Mouse (Mus musculus) left cerebral cortex, adult 11 months (tissue): ENCODE data around the gene Fut9.
A peak's percentile ranks its signal among the peaks of the same experiment; 100 is the strongest.

Source experiments
- DNase-seq: peaks from one replicate; pipeline ENCODE4 v3.0.0; 2022; ENCODE audit warnings: low spot score

Gene Fut9

DNA sequence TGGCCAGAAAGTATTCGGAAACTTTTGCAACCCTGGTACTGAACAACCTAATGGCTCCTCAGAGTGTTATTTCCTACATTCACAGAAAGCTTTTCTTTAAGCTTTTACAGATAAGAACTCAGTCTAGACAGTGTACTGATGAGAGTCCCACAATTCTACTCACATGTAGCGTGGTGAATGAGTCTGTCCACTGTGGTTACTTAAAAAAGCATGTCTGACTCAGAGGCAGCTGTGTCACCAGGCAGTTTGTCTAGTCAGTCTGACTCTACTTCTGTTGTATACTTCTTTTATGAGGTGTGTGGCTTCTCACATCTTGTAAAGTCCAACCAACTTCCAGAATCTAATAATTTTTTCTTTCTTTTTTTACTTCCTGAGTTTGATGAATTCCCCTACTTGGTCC lies 154.5 kb downstream of the Fut9 start:
- DNase-seq = no peak

GRCm38 (mm10) chr4:25641993-25642392 lies 158.1 kb downstream of the Fut9 start:
- DNase-seq = no peak

DNA sequence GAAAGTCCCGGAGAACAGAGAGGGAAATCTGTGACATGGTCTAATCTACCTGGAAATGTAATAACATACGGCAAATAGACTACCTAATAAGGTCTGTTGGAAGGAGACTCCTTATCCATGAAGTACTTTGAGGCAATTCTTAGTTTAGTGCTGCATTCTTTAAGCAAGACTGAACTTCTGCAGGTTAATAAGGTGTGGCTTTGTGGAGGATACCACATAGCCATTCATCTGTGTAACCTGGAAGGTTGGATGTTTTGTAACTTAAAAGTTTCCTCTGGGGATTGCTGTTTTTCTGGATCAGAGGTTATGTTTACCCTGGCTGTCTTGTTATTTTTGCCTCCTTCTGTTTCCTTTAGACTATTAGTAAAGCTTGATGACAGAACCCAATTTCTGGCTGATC lies 166.8 kb downstream of the Fut9 start:
- DNase-seq = no peak

- DNase-seq = no peak
Observed at GRCm38 (mm10) chr4:25628113-25628512, 171.9 kb downstream of the Fut9 start.

- DNase-seq = no peak
Observed at GRCm38 (mm10) chr4:25627467-25627866, 172.6 kb downstream of the Fut9 start.

- DNase-seq = no peak
Observed at GRCm38 (mm10) chr4:25627039-25627438, 173.0 kb downstream of the Fut9 start.

- DNase-seq = no peak
Observed at GRCm38 (mm10) chr4:25623176-25623575, 176.9 kb downstream of the Fut9 start.

- no peak for DNase-seq
Observed at GRCm38 (mm10) chr4:25617301-25617700, 182.7 kb downstream of the Fut9 start.

GRCm38 (mm10) chr4:25613426-25613825 lies 186.6 kb downstream of the Fut9 start:
- DNase-seq = no peak

DNA sequence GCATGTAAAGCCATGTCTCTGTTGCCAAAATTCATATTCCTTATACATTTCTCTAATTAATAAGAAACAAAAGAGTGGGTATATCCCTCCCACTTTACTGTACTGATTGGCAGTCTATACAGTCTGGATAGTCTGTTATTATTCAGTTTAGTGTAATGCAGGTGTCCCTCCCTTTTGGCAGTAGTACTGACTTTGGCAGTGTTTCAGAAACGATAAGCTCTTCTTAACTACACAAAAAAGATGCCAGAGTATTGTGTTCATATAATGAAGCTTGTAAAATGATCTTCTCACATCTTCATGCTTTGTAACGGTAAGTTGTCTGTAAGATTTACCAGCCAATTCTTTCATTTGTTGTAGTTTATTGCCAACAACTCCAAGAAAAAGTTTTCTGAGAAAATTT lies 189.6 kb downstream of the Fut9 start:
- no peak for DNase-seq

GRCm38 (mm10) chr4:25593218-25593617 lies 206.8 kb downstream of the Fut9 start:
- peak; percentile 14 for DNase-seq
